Comparison of ENCODE assay signal across 25 mouse cellular contexts in genomic region chr19:47798583-47798982, GRCm38 (mm10). TPM values are rescaled to one million over a fixed set of nuclear protein-coding genes. Genes with fewer than 3 reads are reported as not detected.
DNase-seq lines count a peak whose midpoint lies in the region; ATAC-seq lines count a peak whose summit lies in the region.
"Had no signal": no experiment of that assay in that cellular context is flagged by ENCODE, and none has a peak within 500 bp of the region (broad histone marks: within the 10 kb centered on the region; RNA-seq: fewer than 3 reads in every experiment).

No protein-coding gene starts in this region.

- 68% methylated on average over 10 of the region's 10 CpGs for WGBS in heart, embryonic 11.5 days (ENCODE audit: insufficient replicate concordance)
- WGBS in limb, embryonic 12.5 days = 26% methylated on average over 10 of the region's 10 CpGs
- WGBS in neural tube, embryonic 15.5 days = 20% methylated on average over 10 of the region's 10 CpGs
- WGBS in midbrain, embryonic 11.5 days = 71% methylated on average over 10 of the region's 10 CpGs

- no peaks in the 10 kb centered on the region for H3K4me1 ChIP-seq in heart, embryonic 11.5 days (ENCODE audit: control insufficient read depth, insufficient read depth, low read length)
- H3K4me1 ChIP-seq in limb, embryonic 12.5 days (replicated peaks) = peaks cover 14% of the 10 kb centered on the region; the same call in 1 of the 2 replicates
- H3K4me1 ChIP-seq in neural tube, embryonic 15.5 days = no peaks in the 10 kb centered on the region
- peaks cover 6% of the 10 kb centered on the region; the same call in 1 of the 2 replicates for H3K4me1 ChIP-seq in midbrain, embryonic 11.5 days (ENCODE audit: control insufficient read depth, insufficient read depth, low read length)
- H3K4me1 ChIP-seq: heart, embryonic 13.5 days had no signal

- no peak overlapping the region for H3K4me3 ChIP-seq in heart, embryonic 11.5 days (ENCODE audit: low read depth, low read length)
- H3K4me3 ChIP-seq in limb, embryonic 12.5 days (replicated peaks) = 0 out of 2 replicates have a peak overlapping the region, but pooled peaks have one; percentile 4
- no peak overlapping the region for H3K4me3 ChIP-seq in neural tube, embryonic 15.5 days (replicated peaks)
- no peak overlapping the region for H3K4me3 ChIP-seq in midbrain, embryonic 11.5 days (ENCODE audit: low read depth, low read length)
- H3K4me3 ChIP-seq: forebrain, embryonic 10.5 days; forebrain, embryonic 13.5 days; gastrocnemius, adult 2 months; heart, embryonic 13.5 days had no signal

- H3K9me3 ChIP-seq in heart, embryonic 11.5 days (replicated peaks; ENCODE audit: control insufficient read depth, low read length) = no peaks in the 10 kb centered on the region
- no peaks in the 10 kb centered on the region for H3K9me3 ChIP-seq in limb, embryonic 12.5 days
- H3K9me3 ChIP-seq in neural tube, embryonic 15.5 days (replicated peaks) = no peaks in the 10 kb centered on the region
- no peaks in the 10 kb centered on the region for H3K9me3 ChIP-seq in midbrain, embryonic 11.5 days (ENCODE audit: control insufficient read depth, low read length)
- H3K9me3 ChIP-seq: forebrain, embryonic 10.5 days; forebrain, embryonic 13.5 days; heart, embryonic 13.5 days had no signal

- no peaks in the 10 kb centered on the region for H3K27me3 ChIP-seq in heart, embryonic 11.5 days (ENCODE audit: control insufficient read depth, insufficient read depth, low read length)
- H3K27me3 ChIP-seq in limb, embryonic 12.5 days = no peaks in the 10 kb centered on the region
- no peaks in the 10 kb centered on the region for H3K27me3 ChIP-seq in neural tube, embryonic 15.5 days (replicated peaks)
- H3K27me3 ChIP-seq in midbrain, embryonic 11.5 days (ENCODE audit: control insufficient read depth, insufficient read depth, low read length) = no peaks in the 10 kb centered on the region
- H3K27me3 ChIP-seq: forebrain, embryonic 13.5 days; heart, embryonic 13.5 days had no signal

- H3K36me3 ChIP-seq in heart, embryonic 11.5 days (ENCODE audit: control insufficient read depth, insufficient read depth, low read length) = no peaks in the 10 kb centered on the region
- no peaks in the 10 kb centered on the region for H3K36me3 ChIP-seq in limb, embryonic 12.5 days
- no peaks in the 10 kb centered on the region for H3K36me3 ChIP-seq in neural tube, embryonic 15.5 days
- H3K36me3 ChIP-seq in midbrain, embryonic 11.5 days (ENCODE audit: control insufficient read depth, insufficient read depth, low read length) = no peaks in the 10 kb centered on the region
- H3K36me3 ChIP-seq: forebrain, embryonic 10.5 days; heart, embryonic 13.5 days had no signal

- H3K27ac ChIP-seq in heart, embryonic 11.5 days (ENCODE audit: low read depth, low read length) = no peak overlapping the region
- H3K27ac ChIP-seq in limb, embryonic 12.5 days = no peak overlapping the region; the same call in 1 of the 2 replicates
- no peak overlapping the region for H3K27ac ChIP-seq in neural tube, embryonic 15.5 days (replicated peaks)
- H3K27ac ChIP-seq in midbrain, embryonic 11.5 days (ENCODE audit: low read depth, low read length) = no peak overlapping the region
- H3K27ac ChIP-seq: forebrain, embryonic 10.5 days; forebrain, embryonic 13.5 days; gastrocnemius, adult 2 months; heart, embryonic 13.5 days; hindbrain, embryonic 14.5 days; hindbrain, postnatal 0 days had no signal

- ATAC-seq in heart, embryonic 11.5 days (replicated peaks; ENCODE audit: insufficient number of reproducible peaks, low FRiP score, low TSS enrichment) = no peak
- ATAC-seq in limb, embryonic 12.5 days (ENCODE audit: insufficient number of reproducible peaks, insufficient read depth, low FRiP score, low TSS enrichment, low read depth) = no peak
- no peak for ATAC-seq in neural tube, embryonic 15.5 days (ENCODE audit: low FRiP score)
- ATAC-seq in midbrain, embryonic 11.5 days (ENCODE audit: low FRiP score) = no peak
- ATAC-seq: activated CD4-positive, CD25-positive, alpha-beta regulatory T cell, adult 4 months; forebrain, embryonic 13.5 days; forebrain, embryonic 16.5 days; hindbrain, postnatal 0 days had no signal

- no peak overlapping the region for H3K9ac ChIP-seq in heart, embryonic 11.5 days (ENCODE audit: low read depth, low read length)
- no peak overlapping the region for H3K9ac ChIP-seq in limb, embryonic 12.5 days (replicated peaks)
- no peak overlapping the region for H3K9ac ChIP-seq in neural tube, embryonic 15.5 days (replicated peaks)
- H3K9ac ChIP-seq in midbrain, embryonic 11.5 days (ENCODE audit: low read length) = no peak overlapping the region
- H3K9ac ChIP-seq: forebrain, embryonic 13.5 days; heart, embryonic 13.5 days; hindbrain, embryonic 14.5 days had no signal

- DNase-seq in heart, adult 11 months = peak; percentile 43
- DNase-seq in forelimb bud, embryonic 11.5 days (ENCODE audit: low read depth, low spot score) = peak; percentile 59
- DNase-seq in midbrain, embryonic 11.5 days (ENCODE audit: low spot score, missing footprints) = no peak
- DNase-seq in lung, postnatal 36 days = no peak
- DNase-seq: adrenal gland, adult 8-10 months; adrenal gland, postnatal 25 days; cerebellum, adult 11-12 months; cerebellum, adult 8-10 months; cerebellum, postnatal 10 days; cerebellum, postnatal 36 days; gastrocnemius, adult 2 months; gastrocnemius, postnatal 14 days; heart, adult 18-20 months; heart, postnatal 14 days; heart, postnatal 4 days had no signal

- H3K4me2 ChIP-seq in heart, embryonic 11.5 days = no peak overlapping the region
- peak overlapping the region; percentile 40 for H3K4me2 ChIP-seq in limb, embryonic 12.5 days
- peak overlapping the region; percentile 5; the same call in 1 of the 2 replicates for H3K4me2 ChIP-seq in neural tube, embryonic 15.5 days
- H3K4me2 ChIP-seq in midbrain, embryonic 11.5 days = no peak overlapping the region
- H3K4me2 ChIP-seq: forebrain, embryonic 13.5 days; heart, embryonic 13.5 days; hindbrain, embryonic 14.5 days had no signal

RNA-seq across cellular contexts. Expression of gene Gsto1, which starts 56.2 kb away (rescaled TPM):
- polyA plus RNA-seq in heart, embryonic 11.5 days (2014; fragmentation: Nextera tagmentation; extraction: Ambion mirVana) = 82.6 and 84.0 TPM in 2 replicates
- 211 and 229 TPM in 2 replicates for polyA plus RNA-seq in limb, embryonic 12.5 days (2016; fragmentation: Nextera tagmentation; extraction: Ambion mirVana)
- polyA plus RNA-seq in neural tube, embryonic 15.5 days (2015; fragmentation: Nextera tagmentation; extraction: Ambion mirVana) = 156 and 169 TPM in 2 replicates
- 78.9 and 81.1 TPM in 2 replicates for polyA plus RNA-seq in midbrain, embryonic 11.5 days (2014; fragmentation: Nextera tagmentation; extraction: Ambion mirVana)

Comparison
In these comparisons a context has a peak if more than half of its experiments do, and no peak if none do; other contexts are left out.
1. DNase-seq: peak in heart, adult 11 months (single experiment) and forelimb bud, embryonic 11.5 days (single experiment); none in midbrain, embryonic 11.5 days (single experiment) and lung, postnatal 36 days (single experiment).
2. H3K4me2 ChIP-seq: peak in limb, embryonic 12.5 days (single experiment) and neural tube, embryonic 15.5 days (single experiment); none in heart, embryonic 11.5 days (single experiment) and midbrain, embryonic 11.5 days (single experiment).